Comparison of ENCODE assay signal across 26 mouse cellular contexts in the genomic region with DNA sequence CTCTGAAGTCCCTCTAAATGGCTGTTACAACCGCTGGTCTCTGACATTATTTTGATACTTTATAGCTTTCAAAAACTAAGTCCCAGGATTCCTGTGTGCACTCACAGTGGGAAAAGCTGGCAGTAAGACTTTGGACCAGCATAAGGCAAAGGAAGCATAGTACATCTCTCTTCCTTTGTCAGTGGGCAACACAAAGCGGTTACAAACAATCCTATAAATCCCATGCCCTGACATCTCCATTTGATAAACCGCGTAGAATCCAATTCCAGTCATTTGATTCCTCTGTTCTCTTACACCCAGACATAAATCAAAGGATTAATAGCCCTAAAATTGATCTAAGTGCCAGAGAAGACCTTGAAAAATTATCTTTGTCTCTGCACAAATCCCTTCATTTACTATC.
"Had no signal": no experiment of that assay in that cellular context is flagged by ENCODE, and none has a peak within 500 bp of the region (broad histone marks: within the 10 kb centered on the region; RNA-seq: fewer than 3 reads in every experiment).

No protein-coding gene starts in this region.

- H3K4me2 ChIP-seq: limb, embryonic 12.5 days; limb, embryonic 15.5 days; liver, embryonic 11.5 days; lung, embryonic 14.5 days; midbrain, embryonic 12.5 days; neural tube, embryonic 12.5 days; neural tube, embryonic 15.5 days had no signal

- DNase-seq: kidney, adult 18-20 months; kidney, postnatal 14 days; layer of hippocampus, postnatal 36 days; left cerebral cortex, postnatal 4 days; liver, postnatal 0 days; lung, embryonic 14.5 days; right cerebral cortex, adult 18-20 months; right cerebral cortex, postnatal 14 days; right cerebral cortex, postnatal 4 days; thymus, adult 2 months; thymus, postnatal 14 days; thymus, postnatal 4 days had no signal

- ATAC-seq: inflammation-experienced regulatory T-cells, adult 6 months; intestine, embryonic 16.5 days; liver, postnatal 0 days; lung, postnatal 0 days had no signal

- H3K4me3 ChIP-seq: left cerebral cortex, adult 2 months; limb, embryonic 12.5 days; limb, embryonic 15.5 days; midbrain, embryonic 12.5 days; myocyte; neural tube, embryonic 12.5 days; neural tube, embryonic 15.5 days had no signal

- H3K4me1 ChIP-seq: limb, embryonic 12.5 days; limb, embryonic 15.5 days; neural tube, embryonic 15.5 days had no signal

- H3K27ac ChIP-seq: left cerebral cortex, adult 2 months; limb, embryonic 12.5 days; limb, embryonic 15.5 days; liver, embryonic 14.5 days; macrophage; midbrain, embryonic 12.5 days; neural tube, embryonic 12.5 days; neural tube, embryonic 15.5 days; stomach, postnatal 0 days had no signal

- H3K9me3 ChIP-seq: limb, embryonic 12.5 days; limb, embryonic 15.5 days; midbrain, embryonic 12.5 days; neural tube, embryonic 12.5 days; neural tube, embryonic 15.5 days had no signal

- H3K27me3 ChIP-seq: limb, embryonic 12.5 days; limb, embryonic 15.5 days; neural tube, embryonic 12.5 days; neural tube, embryonic 15.5 days had no signal

- H3K36me3 ChIP-seq: limb, embryonic 12.5 days; limb, embryonic 15.5 days; midbrain, embryonic 12.5 days; neural tube, embryonic 12.5 days; neural tube, embryonic 15.5 days had no signal

- H3K9ac ChIP-seq: limb, embryonic 12.5 days; limb, embryonic 15.5 days; liver, embryonic 14.5 days; liver, postnatal 0 days; lung, embryonic 14.5 days; midbrain, embryonic 12.5 days; neural tube, embryonic 12.5 days; neural tube, embryonic 15.5 days had no signal
